In genomic region chr10:69351842-69352211, GRCm38 (mm10) we compare ENCODE assay signal across 8 mouse cellular contexts. TPM values are rescaled to one million over a fixed set of nuclear protein-coding genes. Genes with fewer than 3 reads are reported as not detected.
DNase-seq lines count a peak whose midpoint lies in the region; ATAC-seq and TF ChIP-seq lines count a peak whose summit lies in the region.

No protein-coding gene starts in this region.

- H3K27me3 ChIP-seq in cerebellum, adult 2 months (ENCODE audit: control insufficient read depth, insufficient read depth, low read length) = no peaks in the 10 kb centered on the region
- H3K27me3 ChIP-seq in lung, postnatal 0 days (replicated peaks; ENCODE audit: insufficient read depth, low read length) = no peaks in the 10 kb centered on the region
- H3K27me3 ChIP-seq in limb, embryonic 10.5 days (ENCODE audit: low read depth, poor library complexity, severe bottlenecking) = no peaks in the 10 kb centered on the region
- H3K27me3 ChIP-seq in stomach, embryonic 14.5 days (ENCODE audit: control insufficient read depth, insufficient read depth, low read length) = no peaks in the 10 kb centered on the region

- peaks cover 3% of the 10 kb centered on the region; the same call in 1 of the 2 replicates for H3K36me3 ChIP-seq in lung, postnatal 0 days (ENCODE audit: insufficient read depth, low read length)
- peaks cover 43% of the 10 kb centered on the region for H3K36me3 ChIP-seq in limb, embryonic 10.5 days
- peaks cover 34% of the 10 kb centered on the region for H3K36me3 ChIP-seq in stomach, embryonic 14.5 days (ENCODE audit: control insufficient read depth, insufficient read depth, low read length)

- H3K4me2 ChIP-seq in lung, postnatal 0 days (replicated peaks; ENCODE audit: low read depth, low read length) = peak overlapping the region; percentile 93
- peak overlapping the region; percentile 85 for H3K4me2 ChIP-seq in stomach, embryonic 14.5 days (replicated peaks; ENCODE audit: low read depth, low read length)

- peak overlapping the region; percentile 46 for H3K9ac ChIP-seq in lung, postnatal 0 days (replicated peaks; ENCODE audit: low read depth)
- H3K9ac ChIP-seq in stomach, embryonic 14.5 days (replicated peaks; ENCODE audit: low read depth, low read length) = peak overlapping the region; percentile 92

- H3K4me3 ChIP-seq in cerebellum, adult 2 months (replicated peaks; ENCODE audit: insufficient read depth, low read depth, low read length) = peak overlapping the region; percentile 18
- peak overlapping the region; percentile 61 for H3K4me3 ChIP-seq in lung, postnatal 0 days (ENCODE audit: low read depth, low read length)
- H3K4me3 ChIP-seq in limb, embryonic 10.5 days = peak overlapping the region; percentile 83
- peak overlapping the region; percentile 90 for H3K4me3 ChIP-seq in stomach, embryonic 14.5 days (ENCODE audit: low read depth, low read length)

- TF ChIP-seq EP300 in lung, postnatal 0 days (IDR thresholded peaks at IDR 0.05) = no peak

- no peaks in the 10 kb centered on the region for H3K9me3 ChIP-seq in lung, postnatal 0 days (ENCODE audit: low read length)
- no peaks in the 10 kb centered on the region for H3K9me3 ChIP-seq in limb, embryonic 10.5 days (replicated peaks)
- H3K9me3 ChIP-seq in stomach, embryonic 14.5 days (ENCODE audit: control insufficient read depth, low read depth, low read length) = no peaks in the 10 kb centered on the region

- no peak for TF ChIP-seq CTCF in cerebellum, adult 2 months (IDR thresholded peaks at IDR 0.05; ENCODE audit: borderline replicate concordance, insufficient read depth, low read depth, low read length)
- no peak for TF ChIP-seq CTCF in lung, postnatal 0 days (IDR thresholded peaks at IDR 0.05)

- TF ChIP-seq POLR2A in cerebellum, adult 2 months (IDR thresholded peaks at IDR 0.05; ENCODE audit: borderline replicate concordance, insufficient read depth, low read length) = no peak

- no peaks in the 10 kb centered on the region for H3K4me1 ChIP-seq in cerebellum, adult 2 months (ENCODE audit: control insufficient read depth, insufficient read depth, low read length)
- peaks cover 22% of the 10 kb centered on the region; the same call in 1 of the 2 replicates for H3K4me1 ChIP-seq in lung, postnatal 0 days (ENCODE audit: insufficient read depth, low read depth, low read length)
- peaks cover 39% of the 10 kb centered on the region for H3K4me1 ChIP-seq in limb, embryonic 10.5 days
- H3K4me1 ChIP-seq in stomach, embryonic 14.5 days (ENCODE audit: control insufficient read depth, insufficient read depth, low read length) = peaks cover 28% of the 10 kb centered on the region

- DNase-seq in cerebellum, adult 2 months = no peak
- no peak for DNase-seq in cerebellum, adult 9-10 months
- peak; percentile 44 for DNase-seq in lung, postnatal 0 days (ENCODE audit: low spot score)
- no peak for DNase-seq in lung, postnatal 36 days
- DNase-seq in limb, embryonic 10.5 days (ENCODE audit: low spot score) = no peak
- DNase-seq in adrenal gland, postnatal 36 days = no peak
- DNase-seq in cerebellum, adult 8-10 months = no peak

- WGBS in cerebellum, adult 2 months = 3% methylated on average over 11 of the region's 11 CpGs
- WGBS in lung, postnatal 0 days = 1% methylated on average over 11 of the region's 11 CpGs
- under 1% methylated on average over 11 of the region's 11 CpGs for WGBS in limb, embryonic 10.5 days
- under 1% methylated on average over 11 of the region's 11 CpGs for WGBS in stomach, embryonic 14.5 days

- ATAC-seq in lung, postnatal 0 days = no peak
- ATAC-seq in stomach, embryonic 14.5 days (ENCODE audit: insufficient number of reproducible peaks, insufficient read depth, low FRiP score, low read depth) = no peak

- no peak overlapping the region for H3K27ac ChIP-seq in cerebellum, adult 2 months (ENCODE audit: insufficient read depth, low read length)
- H3K27ac ChIP-seq in lung, postnatal 0 days (ENCODE audit: low read length) = peak overlapping the region; percentile 79
- H3K27ac ChIP-seq in limb, embryonic 10.5 days = peak overlapping the region; percentile 96
- peak overlapping the region; percentile 88 for H3K27ac ChIP-seq in stomach, embryonic 14.5 days (ENCODE audit: low read length)

RNA-seq across cellular contexts. Expression of gene Cdk1, which starts 0.9 kb away (rescaled TPM):
- polyA plus RNA-seq in cerebellum, adult 2 months (2012; rRNA removed) = 1.6 and 1.9 TPM in 2 replicates
- 46.4 and 46.5 TPM in 2 replicates for polyA plus RNA-seq in lung, postnatal 0 days (2015; fragmentation: Nextera tagmentation; extraction: Ambion mirVana)
- polyA plus RNA-seq in limb, embryonic 10.5 days (2016; fragmentation: Nextera tagmentation; extraction: Ambion mirVana) = 546 and 560 TPM in 2 replicates
- 454 and 467 TPM in 2 replicates for polyA plus RNA-seq in stomach, embryonic 14.5 days (2014; fragmentation: Nextera tagmentation; extraction: Ambion mirVana)
- 10 to 100 TPM; 12.6 to 12.9 TPM for total RNA-seq in adrenal gland, postnatal 36 days (2021)

RNA-seq across cellular contexts. Expression of gene Ank3, which starts 46.7 kb away (rescaled TPM):
- polyA plus RNA-seq in cerebellum, adult 2 months (2012; rRNA removed) = 218 and 239 TPM in 2 replicates
- polyA plus RNA-seq in lung, postnatal 0 days (2015; fragmentation: Nextera tagmentation; extraction: Ambion mirVana) = 24.5 and 31.5 TPM in 2 replicates
- 23.9 and 26.1 TPM in 2 replicates for polyA plus RNA-seq in limb, embryonic 10.5 days (2016; fragmentation: Nextera tagmentation; extraction: Ambion mirVana)
- polyA plus RNA-seq in stomach, embryonic 14.5 days (2014; fragmentation: Nextera tagmentation; extraction: Ambion mirVana) = 44.4 and 46.1 TPM in 2 replicates
- total RNA-seq in adrenal gland, postnatal 36 days (2021) = 10 to 100 TPM; 10.4 to 13.6 TPM

Comparison
In these comparisons a context has a peak if more than half of its experiments do, and no peak if none do; other contexts are left out.
1. H3K4me3 ChIP-seq: peak in every context shown above with its lines; median percentile 90 in stomach, embryonic 14.5 days; 83 in limb, embryonic 10.5 days; 61 in lung, postnatal 0 days; 18 in cerebellum, adult 2 months.
2. RNA of gene Cdk1, which starts 0.9 kb away (polyA plus RNA-seq): 546 to 560 TPM in limb, embryonic 10.5 days, 454 to 467 TPM in stomach, embryonic 14.5 days and 46.4 to 46.5 TPM in lung, postnatal 0 days; 1.6 to 1.9 TPM in cerebellum, adult 2 months; every median in the first group is over 10 times any median in the second.